Mouse (Mus musculus): ENCODE measurements around the gene Sidt1.
A peak's percentile ranks its signal among the peaks of the same experiment; 100 is the strongest.

Sidt1 gene

DNA sequence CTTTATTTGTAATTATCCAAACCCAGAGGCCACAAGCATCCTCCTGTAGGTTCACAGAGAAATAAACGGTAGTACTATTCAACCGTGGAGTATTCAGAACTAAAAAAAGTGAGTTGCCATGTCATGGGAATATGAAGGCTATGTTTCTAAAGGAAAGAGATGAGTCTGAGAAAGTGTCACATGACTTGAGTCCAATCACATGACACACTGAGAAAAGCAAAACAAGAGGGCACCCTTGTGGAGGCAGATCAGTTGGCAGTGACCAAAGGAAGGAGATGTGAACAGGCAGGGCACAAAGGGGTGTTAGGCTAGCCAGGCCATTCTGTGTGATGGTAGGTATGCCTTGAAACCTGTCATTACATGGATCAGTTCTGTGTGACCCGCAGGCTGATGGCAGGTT, 80.3 kb downstream of the Sidt1 start:
- no peak for DNase-seq (ENCODE audit: low read depth, low spot score)

DNA sequence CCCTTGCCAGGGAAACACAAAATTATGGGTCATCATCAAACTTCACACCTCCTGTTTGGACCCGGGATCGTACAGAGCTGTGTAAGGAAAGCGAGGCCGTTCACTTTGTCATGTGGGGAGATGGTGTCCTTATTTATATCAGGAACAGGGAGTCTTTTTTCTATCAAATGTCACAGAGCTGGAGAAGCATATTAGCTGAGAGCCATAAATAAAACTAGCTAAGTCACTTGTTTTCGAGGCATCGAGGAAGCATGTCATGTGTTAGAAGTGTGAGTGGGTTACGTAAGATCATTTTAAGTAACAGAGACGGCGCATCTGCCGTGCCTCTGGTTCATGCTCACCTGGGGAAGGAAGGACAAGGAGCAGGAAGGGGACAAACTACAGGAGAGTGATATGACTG, 83.0 kb downstream of the Sidt1 start:
- peak; percentile 52 for DNase-seq (ENCODE audit: low read depth, low spot score)

DNA sequence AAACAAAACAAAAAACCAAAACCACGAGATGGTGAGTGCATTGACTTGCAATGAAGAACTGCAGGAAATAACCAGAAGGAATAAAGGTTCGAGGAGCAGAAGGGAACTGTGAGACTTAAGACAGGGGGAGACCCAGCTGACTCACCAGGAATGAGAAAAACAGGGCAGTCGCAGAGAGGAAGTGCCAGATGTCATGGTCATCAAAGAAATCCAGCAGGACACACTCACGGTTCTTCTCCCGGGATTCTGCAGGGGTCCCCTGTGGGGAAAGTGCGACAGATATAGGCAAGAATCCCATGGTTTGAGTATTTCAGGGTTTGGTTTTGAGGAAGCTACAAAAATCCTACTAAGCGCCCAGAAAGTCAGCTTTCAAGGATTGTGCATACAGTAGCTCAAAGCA, 89.7 kb downstream of the Sidt1 start:
- no peak for DNase-seq (ENCODE audit: low read depth, low spot score)

DNA sequence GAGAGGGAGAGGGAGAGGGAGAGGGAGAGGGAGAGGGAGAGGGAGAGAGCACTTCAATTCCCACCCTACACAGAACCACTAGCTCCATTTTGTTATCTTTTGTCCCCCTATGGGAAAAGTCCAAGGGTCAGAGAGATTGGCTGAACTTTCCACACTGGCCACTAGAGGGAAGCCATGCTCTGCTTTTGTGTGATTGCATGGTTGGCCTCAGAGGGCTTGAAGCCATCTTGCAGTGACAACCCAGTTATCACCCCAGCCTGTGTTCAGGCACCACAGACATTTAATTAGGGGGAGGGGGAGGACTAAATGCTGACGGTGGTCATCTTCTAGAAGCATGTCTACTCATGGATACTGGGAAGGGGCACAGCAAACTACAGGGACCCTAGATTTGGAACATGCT, 90.4 kb downstream of the Sidt1 start:
- peak; percentile 67 for DNase-seq (ENCODE audit: low read depth, low spot score)

DNA sequence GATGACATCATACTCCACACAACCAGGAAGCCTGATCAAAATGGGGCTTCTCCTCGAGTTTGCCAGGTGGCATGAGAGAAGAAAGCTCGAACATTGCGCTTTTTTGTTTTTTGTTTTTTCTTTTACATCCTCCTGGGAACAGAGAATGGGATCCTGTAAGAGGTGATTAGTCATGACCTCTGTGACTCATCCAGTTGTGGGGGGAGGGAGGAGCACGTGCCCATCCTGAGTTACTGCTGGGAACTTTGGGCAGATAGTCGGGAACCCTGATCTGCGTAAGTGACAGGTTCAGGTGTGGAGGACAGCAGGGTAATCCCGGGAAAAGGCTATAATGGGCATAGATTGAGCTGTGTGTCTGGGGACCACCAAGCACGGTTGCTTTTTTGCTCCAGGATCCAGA, 92.6 kb downstream of the Sidt1 start:
- no peak for DNase-seq (ENCODE audit: low read depth, low spot score)

DNA sequence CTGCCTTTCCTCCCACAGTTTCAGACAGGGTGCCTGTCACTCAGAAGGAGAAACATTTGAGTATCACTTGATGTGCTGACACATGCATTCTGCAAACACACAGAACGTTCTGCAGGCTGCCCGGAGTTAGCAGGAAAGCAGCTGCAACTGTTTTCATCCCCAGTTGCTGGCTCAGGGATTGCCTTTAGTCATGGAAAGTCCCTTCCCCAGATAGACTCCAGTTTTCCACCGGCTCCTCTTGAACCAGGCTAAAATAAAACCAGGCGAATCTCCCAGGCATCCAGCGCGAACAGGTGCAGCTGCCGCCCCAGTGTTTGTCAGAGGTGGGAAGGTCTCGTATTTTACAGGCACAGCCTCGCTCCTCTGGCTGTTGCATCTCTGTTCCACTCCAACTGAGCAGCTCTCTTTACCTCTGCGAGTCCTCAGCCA, 94.1 kb downstream of the Sidt1 start:
- DNase-seq (ENCODE audit: low read depth, low spot score), result peak; percentile 96

DNA sequence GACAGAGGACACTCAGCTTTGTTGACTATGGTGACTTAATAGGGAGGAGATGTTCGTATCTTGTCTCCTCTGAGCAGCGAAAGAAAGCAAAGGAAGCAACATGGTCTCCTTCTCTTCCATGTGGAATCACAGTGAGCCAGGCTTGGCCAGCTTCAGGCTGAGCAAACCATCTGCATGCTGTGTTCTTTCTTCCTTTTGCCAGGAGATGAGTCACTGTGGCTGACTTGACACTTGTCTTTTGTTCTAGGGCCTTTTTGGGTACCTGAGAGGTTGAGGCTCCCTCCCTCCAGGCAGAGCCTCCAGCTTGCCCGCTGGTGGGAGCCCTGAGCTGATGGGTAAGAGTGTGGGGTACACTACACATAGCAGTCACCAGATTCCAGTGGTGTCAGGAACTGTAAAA, 95.2 kb downstream of the Sidt1 start:
- DNase-seq (ENCODE audit: low read depth, low spot score), result no peak

DNA sequence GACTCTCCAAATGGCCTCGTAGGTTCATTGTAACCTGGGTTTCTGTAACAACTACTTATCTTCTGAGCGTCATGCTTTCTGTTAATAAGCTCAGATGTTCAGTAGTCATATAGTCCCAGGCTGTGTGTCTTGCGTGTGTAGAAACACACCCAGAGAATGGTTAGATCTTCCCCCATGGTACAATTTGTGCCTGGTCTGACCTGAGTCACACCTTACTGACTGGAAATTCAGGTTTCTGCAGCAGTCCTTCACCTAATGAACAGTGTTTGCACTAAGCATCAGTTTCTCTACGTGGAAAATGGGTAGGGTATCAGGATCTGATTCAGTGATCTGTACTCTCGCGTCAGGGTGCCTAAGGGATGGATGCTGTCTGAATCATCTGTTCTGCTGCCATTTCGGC, 100.0 kb downstream of the Sidt1 start:
- DNase-seq (ENCODE audit: low read depth, low spot score), result no peak

DNA sequence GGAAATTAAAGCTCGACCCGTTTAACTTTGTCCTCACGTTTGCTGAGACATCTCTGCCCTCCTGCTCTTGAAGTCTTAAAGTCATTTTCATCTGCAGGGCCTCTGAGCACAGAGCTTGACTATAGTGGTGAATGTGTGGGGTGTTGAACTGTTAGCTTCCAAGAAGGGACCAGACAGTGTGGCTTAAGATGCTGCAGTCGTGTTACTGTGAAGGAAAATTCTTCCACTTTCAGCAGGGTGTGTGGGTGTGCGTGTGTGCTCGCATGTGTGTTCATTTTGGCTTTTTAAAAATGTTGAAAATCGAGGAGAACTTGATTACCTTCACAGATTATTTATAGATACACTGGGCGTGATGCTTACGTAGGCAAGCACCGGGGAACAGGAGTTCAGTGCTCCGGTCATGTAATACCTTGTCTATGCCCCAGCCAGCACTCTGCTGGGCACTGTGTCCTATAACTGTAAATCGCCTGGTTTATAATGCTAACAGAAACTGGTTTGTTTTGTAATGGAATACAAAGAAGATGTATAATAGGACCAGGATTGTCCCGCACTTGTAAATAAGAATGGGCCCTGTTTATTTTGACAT, 106.2 kb downstream of the Sidt1 start:
- peak; percentile 65 for DNase-seq (ENCODE audit: low read depth, low spot score)

DNA sequence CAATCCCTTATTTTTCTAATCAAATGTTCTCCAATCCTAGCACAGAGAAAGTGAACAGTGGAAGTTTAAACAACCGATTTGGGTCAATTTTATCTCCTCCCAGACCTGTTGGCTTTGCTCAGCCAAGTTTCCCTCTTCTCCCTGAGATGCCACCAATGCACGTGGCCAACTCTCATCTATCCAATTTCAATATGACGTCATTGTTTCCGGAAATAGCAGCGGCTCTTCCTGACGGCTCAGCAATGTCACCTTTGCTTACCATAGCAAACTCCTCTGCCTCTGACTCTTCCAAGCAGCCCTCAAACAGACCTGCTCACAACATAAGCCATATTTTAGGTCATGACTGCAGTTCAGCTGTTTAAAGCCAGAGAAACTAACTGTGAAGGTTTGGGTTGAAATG, 111.5 kb downstream of the Sidt1 start:
- peak; percentile 87 for DNase-seq (ENCODE audit: low read depth, low spot score)

DNA sequence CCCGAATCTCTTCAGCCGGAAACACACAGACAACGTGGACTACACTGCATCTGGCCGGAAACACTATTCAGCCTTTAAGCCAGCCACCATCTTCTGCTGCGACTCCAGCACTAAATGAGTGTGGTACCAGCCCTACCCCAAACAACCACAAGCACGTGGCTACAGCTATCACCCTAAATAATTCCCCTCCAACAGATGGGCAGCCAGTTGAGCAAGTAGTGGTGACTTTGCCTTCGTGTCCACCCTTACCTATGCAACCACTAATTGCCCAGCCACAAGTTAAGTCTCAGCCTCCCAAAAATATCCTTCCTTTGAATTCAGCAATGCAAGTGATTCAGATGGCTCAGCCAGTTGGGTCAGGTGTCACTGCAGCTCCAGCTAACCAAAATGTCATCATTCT, 116.6 kb downstream of the Sidt1 start:
- no peak for DNase-seq (ENCODE audit: low read depth, low spot score)

DNA sequence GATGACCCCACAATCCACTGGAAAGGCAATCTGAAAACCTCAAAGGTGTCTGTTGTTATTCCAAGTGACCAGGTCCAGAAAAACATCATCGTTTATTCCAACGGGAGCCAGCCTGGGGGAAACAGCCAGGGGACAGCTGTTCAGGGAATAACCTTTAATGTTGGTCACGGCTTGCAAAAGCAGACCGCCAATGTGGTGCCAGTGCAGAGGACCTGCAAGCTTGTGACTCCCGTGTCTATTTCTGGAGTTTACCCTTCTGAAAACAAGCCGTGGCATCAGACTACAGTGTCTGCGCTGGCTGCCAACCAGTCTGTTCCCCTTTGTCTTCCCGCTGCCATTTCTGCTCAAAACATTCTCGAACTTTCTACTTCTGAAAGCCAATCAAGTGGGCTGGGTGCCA, 117.5 kb downstream of the Sidt1 start:
- DNase-seq (ENCODE audit: low read depth, low spot score), result peak; percentile 89

DNA sequence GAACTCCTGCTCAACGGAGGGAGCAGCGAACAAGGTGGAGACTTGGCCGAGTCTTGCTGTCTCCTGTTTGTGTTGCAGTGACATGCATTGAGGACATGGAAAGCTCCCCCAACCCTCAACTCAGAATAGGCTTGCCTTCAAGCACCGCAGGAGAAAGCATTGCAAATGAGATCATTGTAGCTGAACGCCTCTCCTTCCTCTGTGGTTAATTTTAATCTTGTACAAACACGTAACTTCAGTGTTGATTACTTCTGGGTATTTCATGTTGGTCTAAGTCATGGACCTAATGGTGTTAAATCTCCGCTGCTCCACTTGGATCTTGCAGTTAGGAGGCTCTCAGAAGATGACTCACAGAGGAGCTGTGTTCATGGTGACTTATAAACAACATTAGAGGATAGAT, 120.3 kb downstream of the Sidt1 start:
- no peak for DNase-seq (ENCODE audit: low read depth, low spot score)

DNA sequence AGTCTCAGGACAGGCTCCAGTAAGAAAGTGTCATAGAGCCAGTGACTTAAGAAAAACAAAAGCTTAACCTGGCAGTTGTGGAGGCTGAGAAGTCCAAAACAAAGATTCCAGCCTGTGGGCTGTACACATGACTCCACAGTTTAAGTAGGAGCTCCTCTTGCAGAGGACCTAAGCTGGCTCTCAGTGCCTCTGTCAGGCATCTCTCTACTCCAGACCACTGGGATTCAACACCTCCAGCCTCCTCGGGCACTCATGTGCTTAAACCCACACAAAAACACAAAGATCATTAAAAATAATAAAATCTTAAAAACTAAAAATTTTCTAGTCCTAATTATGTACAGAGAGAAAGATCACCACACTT, 122.0 kb downstream of the Sidt1 start:
- no peak for DNase-seq (ENCODE audit: low read depth, low spot score)

DNA sequence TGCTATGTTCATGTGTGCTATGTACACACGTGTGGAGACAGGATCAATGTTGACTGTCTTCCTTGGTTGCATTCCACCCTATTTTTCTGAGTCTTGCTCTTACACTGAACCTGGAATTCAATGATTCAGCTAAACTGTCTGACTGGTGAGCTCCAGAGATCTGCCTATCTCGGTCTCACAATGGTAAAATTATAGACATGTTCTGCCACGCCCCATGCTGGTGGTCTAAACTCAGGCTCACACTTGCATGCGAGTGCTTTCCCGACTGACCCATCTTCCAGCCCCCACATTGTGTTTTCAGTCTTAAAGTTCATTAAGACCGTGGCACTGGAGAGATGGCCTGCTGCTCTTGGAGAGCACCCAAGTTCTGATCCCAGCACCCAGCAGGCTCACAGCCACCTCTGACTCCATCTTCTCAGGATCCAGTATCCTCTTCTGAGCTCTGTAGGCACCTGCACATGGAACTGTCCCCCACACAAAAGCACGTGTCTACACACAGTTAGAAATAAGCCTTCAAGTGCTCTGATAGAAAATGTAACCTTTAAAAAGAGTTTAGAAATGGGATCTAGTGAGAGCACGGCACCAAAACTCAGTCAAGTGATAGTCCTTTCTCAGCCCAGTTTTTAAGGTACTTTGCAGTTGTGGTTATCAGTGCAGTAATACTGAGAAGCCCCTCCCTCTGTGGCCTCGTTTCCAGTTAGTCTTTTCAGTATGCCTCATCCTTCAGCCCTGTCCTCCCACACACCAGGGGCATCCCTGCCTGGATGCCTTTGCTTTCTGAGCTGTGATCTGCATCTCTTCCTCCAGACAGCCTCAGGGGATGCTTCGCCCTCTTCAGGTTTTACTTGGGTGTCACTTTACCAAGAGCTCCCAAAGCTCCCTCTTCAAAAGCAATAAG, 122.6 kb downstream of the Sidt1 start:
- no peak for DNase-seq (ENCODE audit: low read depth, low spot score)

DNA sequence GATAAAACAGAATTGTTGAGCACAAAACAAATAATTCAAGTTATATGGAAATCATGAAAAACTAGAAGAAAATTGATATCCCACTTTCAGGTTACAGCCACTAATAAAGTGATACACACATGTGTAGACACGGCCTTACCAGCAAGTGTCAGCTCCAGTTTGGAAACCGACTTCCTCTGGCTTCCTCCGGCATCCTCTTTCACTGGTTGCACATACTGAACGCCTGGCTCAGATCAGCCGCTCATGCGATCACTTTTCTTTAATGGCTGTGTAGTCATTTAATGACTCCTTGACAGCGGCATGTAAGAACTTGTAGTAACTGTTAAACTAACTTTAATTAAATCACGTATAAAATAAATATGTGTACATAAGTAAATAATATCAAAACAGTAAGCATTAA, 127.0 kb downstream of the Sidt1 start:
- DNase-seq (ENCODE audit: low read depth, low spot score), result no peak

DNA sequence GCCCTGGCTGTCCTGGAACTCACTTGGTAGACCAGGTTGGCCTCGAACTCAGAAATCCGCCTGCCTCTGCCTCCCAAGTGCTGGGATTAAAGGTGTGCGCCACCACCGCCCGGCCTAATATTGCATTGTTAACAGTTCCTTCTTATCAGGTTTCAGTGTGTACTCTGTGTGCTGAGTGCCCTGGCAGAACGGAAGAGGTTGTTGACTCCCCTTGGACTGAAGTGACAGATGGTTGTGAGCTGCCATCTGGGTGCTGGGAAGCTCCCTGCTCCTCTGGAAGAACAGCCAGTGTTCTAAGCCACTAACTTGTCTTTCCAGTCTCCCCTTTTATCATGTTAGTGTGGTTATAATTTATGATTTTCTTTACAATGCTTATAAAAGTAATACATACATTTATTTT, 128.7 kb downstream of the Sidt1 start:
- DNase-seq (ENCODE audit: low read depth, low spot score), result peak; percentile 49

DNA sequence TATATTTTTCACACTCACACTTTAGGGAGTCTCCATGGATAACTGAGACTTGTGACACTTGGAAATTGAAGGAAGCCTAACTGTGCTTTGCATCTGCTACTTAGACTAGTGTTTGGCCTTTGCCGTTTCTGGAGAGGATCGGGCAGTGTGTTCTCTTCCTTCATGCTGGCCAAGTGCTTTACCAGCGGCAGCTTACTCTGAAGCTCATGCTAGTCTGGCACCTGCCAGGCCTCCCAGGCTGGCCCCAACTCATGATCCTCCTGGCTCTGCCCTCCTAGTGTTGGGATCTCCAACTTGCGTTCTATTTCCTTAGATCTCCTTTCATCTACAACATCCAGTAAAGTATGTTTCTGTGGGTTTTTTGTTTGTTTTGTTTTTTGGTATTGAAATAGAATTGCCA, 132.8 kb downstream of the Sidt1 start:
- DNase-seq (ENCODE audit: low read depth, low spot score), result peak; percentile 62

DNA sequence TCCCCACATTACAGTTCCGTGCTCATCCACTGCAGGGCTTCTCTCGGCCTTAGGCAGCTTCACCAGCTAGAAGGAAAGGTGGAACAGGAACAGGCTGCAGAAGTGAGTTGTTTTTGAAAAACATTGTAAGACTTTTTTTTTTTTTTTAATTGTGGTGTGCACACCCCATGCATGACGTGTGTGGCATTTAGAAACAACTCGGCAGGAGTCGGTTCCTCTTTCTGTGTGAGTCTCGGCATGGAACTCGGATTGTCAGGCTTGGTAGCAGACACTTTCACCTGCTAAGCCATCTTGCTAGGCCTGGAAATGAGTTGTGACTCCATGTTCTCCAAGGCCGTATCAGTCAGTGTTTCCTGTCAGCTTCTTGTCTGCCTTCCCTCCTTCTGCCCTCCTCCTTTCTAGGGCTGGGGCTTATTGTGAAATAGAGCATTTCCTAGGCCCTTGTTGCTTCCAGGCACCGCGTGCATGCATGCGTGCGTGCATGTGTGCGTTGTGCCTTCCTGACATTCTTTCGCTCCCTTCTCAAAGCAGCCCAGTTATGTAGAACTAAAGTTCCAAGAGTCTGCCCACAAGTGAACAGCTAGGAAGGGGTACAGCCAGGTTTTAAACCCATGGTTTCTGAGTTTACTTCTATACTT, 133.8 kb downstream of the Sidt1 start:
- no peak for DNase-seq (ENCODE audit: low read depth, low spot score)

DNA sequence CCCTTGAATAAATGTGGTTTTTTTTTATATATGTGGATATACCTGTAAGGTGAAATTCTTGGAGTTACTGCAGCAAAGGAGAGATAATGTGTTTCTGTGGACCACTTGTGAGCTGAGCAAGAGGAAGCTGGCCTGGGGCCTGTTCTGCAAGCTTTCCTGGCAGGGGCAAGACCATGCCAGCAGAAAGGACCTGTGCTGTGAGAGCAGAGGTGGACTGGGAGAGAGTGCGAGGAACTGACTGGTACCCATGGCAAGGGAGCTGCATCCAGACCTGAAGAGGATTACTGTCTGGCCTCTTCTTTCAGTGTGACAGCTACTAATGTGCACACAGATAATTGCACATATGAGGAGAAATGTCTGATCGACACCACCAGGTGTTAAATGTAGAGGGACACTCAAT, 142.0 kb downstream of the Sidt1 start:
- DNase-seq (ENCODE audit: low read depth, low spot score), result no peak
